Mouse (Mus musculus) kidney, postnatal 14 days (tissue): ENCODE measurements around the gene Tssk2.

Experiments
- DNase-seq: peaks from one replicate; pipeline ENCODE4 v3.0.0; 2022; ENCODE audit warnings: mixed read lengths

The Tssk2 gene

DNA sequence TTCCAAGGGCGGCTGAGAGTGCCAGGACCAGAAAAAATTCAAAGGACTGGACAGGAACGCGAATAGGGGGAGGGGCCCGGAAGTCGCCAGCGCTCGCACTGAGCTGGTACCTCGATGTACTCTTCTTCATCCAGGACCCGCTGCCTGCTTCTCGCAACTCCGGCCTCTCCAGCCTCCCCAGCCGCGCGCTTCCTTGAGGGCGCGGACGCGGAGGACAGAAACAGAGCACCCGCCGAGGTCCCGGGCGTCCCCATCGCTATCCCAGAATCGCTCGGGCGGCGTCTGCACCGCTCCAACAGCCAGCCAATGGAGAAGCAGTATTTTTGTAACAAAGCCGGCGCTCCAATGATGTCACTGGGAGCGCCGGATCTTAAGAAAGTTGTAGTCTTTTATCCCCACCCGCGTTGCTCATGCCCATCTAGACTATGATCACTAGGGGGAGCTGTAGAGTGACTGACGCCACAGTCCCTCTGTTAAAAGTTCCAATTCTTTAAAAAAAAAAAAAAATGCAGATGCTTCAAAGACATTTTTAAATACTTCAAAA, 12.7 kb downstream of the Tssk2 start, which contains the start of gene Ess2:
Ess2 (minus strand) TSS at position 297 of the 544 bp plus-strand sequence.
- peak; percentile 95 for DNase-seq

- no peak for DNase-seq
These were observed 16.1 kb downstream of the Tssk2 start, which contains the start of gene Gsc2 for GRCm38 (mm10) chr16:17914307-17915249. Gene Gsc2 (minus strand): TSS chr16:17915059.

GRCm38 (mm10) chr16:17920586-17920985, 22.1 kb downstream of the Tssk2 start:
- no peak for DNase-seq

DNA sequence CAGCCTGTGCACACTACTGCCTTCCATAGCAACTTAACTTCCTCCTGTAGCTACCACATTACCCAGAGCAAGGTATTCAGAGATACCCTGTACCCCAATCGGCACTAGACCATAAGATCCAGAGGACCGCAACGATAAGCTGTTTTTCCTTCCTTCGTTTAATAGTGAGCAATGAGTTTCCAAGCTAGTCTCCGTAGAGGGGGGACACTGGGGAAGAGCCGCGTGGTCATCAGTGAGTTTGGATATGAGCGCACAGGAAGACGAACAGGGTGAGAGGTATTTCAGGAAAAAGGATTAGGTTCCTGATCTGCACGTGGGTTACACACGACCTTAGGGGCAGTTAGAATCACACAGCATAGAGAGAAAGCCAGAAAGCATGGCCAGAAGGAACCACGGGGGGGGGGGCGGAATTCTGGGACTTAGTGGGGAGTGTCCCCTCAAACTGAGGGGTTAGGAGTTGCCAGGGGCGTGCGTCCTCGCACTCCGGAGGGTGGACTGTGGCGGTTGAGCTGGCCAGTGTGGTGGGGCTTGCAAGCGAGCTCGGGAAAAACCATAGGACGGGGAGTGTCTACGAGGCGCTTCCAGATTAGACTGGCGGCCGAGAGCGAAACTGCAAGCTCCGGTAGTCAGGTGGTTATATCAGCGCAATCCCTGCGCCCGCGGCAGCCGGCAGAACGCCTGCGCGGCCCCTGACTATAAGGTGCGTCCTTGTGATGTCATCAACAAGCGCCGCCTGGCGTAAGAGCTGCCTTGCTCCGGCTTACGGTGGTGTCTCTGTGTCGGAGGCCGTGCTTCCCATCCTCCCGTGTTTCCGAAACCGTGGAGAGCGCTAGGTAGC, 23.1 kb downstream of the Tssk2 start:
- peak; percentile 97 for DNase-seq

GRCm38 (mm10) chr16:17922163-17922538, 23.7 kb downstream of the Tssk2 start:
- no peak for DNase-seq

GRCm38 (mm10) chr16:17927351-17928082, 29.1 kb downstream of the Tssk2 start:
- DNase-seq = peak; percentile 70

- peak; percentile 87 for DNase-seq
These were observed 29.7 kb downstream of the Tssk2 start, which contains the start of gene Slc25a1 for GRCm38 (mm10) chr16:17928087-17928580. Gene Slc25a1 (minus strand): TSS chr16:17928219.

- DNase-seq = peak; percentile 87
These were observed 30.2 kb downstream of the Tssk2 start for GRCm38 (mm10) chr16:17928627-17929104.

DNA sequence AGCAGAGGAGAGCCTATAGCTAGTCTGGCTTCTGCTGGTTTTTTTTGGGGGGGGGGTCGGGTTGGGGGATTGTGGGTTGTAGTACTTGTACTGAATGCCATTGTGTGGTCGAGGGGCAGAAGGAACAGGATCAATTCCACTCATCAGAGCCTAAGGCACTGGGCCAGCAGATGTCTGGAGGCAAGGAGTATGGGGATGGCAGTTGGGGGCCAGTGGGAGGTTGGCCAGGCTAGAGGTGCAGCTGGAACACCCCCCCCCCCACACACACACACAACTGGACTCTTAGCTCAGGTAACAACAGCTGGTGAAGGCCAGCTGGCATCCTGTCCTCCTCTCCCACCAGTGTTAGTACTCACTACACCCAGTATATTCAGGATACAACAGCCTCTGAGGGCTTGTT, 30.8 kb downstream of the Tssk2 start:
- DNase-seq = no peak

DNA sequence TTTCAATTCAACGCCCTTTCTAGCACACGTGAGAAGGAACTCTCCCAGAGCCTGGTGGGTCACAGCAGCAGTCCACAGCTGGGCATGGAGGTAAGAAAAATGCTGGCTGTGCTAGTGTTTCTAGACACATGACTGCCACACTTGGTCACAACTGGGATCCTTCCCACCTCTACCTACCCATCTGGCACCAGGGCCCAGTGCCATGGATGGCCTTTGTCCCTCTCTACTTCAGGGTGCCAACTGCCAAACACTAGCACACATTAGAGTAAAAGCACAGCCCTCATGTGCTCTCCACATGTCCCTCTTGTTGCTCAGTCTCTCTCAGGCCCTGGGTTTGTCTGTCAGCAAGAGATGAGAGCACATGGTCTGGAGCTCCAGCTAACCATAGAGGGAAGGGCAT, 31.2 kb downstream of the Tssk2 start:
- DNase-seq = no peak

GRCm38 (mm10) chr16:17931906-17932460, 33.5 kb downstream of the Tssk2 start:
- no peak for DNase-seq

- no peak for DNase-seq
These were observed 35.4 kb downstream of the Tssk2 start for GRCm38 (mm10) chr16:17933594-17934444.

DNA sequence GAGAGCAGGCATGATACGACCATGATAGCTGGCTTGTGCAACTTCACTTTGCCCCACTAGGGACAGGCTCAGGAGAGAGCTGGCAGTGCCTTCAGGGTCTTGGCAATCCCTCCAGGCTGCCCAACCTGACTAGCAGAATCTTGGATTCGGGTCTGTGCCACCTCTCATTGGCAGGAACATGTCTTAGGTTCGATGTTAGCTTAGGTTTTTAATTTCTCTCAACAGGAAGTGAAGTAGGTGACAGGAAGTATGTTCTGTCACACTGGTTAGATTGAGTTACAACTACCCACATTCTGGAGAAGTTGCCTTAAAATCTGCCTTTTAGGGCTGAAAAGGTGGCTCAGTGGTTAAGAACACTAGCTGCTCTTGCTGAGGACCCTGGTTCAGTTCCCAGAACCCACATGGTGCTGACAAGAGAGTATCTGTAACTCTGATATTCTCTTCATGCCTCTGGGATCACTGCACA, 36.0 kb downstream of the Tssk2 start:
- no peak for DNase-seq

DNA sequence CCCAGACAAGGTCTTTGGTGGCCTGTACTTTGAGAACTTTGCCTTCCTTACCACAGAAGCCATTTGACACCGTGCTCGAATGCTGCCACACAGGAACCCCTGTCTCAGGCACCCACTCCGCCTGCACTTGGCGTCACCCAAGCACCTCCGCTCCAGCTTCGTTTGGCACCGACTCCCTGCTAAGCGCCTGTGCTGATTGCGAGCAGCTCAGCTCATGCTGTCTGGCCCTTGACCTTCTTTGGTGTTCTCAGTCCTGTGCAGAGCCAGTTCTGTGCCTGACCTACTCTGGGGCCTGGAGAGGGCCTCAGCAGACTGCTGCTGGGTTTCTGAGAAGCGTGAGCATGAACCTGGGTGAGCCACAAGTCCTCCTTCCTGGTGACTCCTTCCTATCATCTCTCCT, 38.3 kb downstream of the Tssk2 start:
- DNase-seq = no peak

GRCm38 (mm10) chr16:17938187-17938586, 39.8 kb downstream of the Tssk2 start:
- DNase-seq = no peak

- DNase-seq = peak; percentile 77
These were observed 40.4 kb downstream of the Tssk2 start for GRCm38 (mm10) chr16:17938821-17939220.

DNA sequence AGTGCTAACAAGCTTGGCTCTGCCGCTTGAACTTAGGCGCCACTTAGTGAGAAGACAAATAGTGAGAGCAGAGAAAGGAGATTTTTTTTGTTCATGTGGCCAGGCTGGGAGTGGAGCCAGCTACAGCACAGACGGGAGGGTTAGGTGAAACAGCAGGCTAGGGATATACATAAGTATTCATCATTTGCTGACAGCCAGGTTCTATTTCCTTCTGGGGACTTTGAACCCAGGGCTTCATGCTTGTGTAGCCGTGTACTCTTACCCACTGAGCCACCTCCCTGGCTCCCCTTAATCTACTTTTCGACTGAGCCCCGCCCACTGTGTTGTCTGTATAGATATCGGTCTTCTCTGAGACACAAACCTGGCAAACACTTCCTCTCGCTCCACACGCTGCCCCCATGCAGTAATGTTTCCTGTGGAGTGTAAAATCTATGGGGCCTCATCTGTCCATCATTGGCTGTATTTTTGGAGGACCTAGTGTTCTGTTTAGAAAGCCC, 40.9 kb downstream of the Tssk2 start:
- DNase-seq = peak; percentile 30

DNA sequence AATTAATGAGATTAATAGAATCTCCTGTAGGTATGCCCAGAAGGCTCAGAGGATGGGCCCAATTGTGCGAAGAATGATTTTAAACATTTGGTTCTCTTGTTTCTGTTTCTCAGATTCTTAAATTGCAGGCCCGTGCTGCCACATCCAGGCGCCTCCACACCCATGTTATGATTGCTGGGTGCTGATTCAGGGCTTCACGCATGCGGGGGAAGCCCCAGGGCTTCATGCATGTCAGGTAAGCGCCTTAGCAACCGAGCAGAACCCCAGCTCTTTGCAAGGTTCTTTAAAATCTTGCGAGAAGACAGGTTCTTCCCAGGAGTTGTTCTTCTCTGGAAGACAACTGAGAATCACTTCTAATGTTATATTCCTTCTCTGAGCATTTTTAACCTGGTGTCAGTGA, 45.0 kb downstream of the Tssk2 start:
- no peak for DNase-seq

GRCm38 (mm10) chr16:17945081-17945831, 46.8 kb downstream of the Tssk2 start:
- DNase-seq = peak; percentile 62
